Mouse (Mus musculus) G1E (cell line): ENCODE data around the gene Sirt1. TPM values are rescaled to one million over a fixed set of nuclear protein-coding genes. Genes with fewer than 3 reads are reported as not detected.

Experiments used
- ATAC-seq: 2 replicates; pipeline ENCODE4 v1.8.0; 2016; ENCODE audit warnings: mild to moderate bottlenecking; ENCODE audit not compliant: insufficient number of reproducible peaks, poor library complexity, low FRiP score, severe bottlenecking; ENCODE audit errors: extremely low read depth
- DNase-seq: peaks from one replicate; pipeline ENCODE4 v3.0.0; 2012; ENCODE audit warnings: low spot score
- H3K27me3 ChIP-seq: 2 replicates; pipeline ENCODE4 v1.6.1; 2012; ENCODE audit warnings: mild to moderate bottlenecking, low read length, inconsistent platforms; ENCODE audit not compliant: insufficient read depth
- H3K36me3 ChIP-seq: replicated peaks from 2 replicates; pipeline ENCODE3; 2012; ENCODE audit warnings: mild to moderate bottlenecking, inconsistent platforms
- H3K4me1 ChIP-seq: 2 replicates; pipeline ENCODE4 v1.6.1; 2012; ENCODE audit warnings: low read depth, low read length, inconsistent platforms, mixed read lengths; ENCODE audit not compliant: insufficient read depth
- H3K4me3 ChIP-seq: 2 replicates; pipeline ENCODE4 v1.5.1; 2012; ENCODE audit warnings: low read depth, mild to moderate bottlenecking, inconsistent platforms, low read length, moderate library complexity, mixed read lengths
- H3K9me3 ChIP-seq: replicated peaks from 2 replicates; pipeline ENCODE4 v1.6.1; 2012; ENCODE audit warnings: inconsistent platforms
- CTCF ChIP-seq: IDR thresholded peaks from 2 replicates; pipeline ENCODE4 v1.5.1; 2012; ENCODE audit warnings: low read depth, low read length, inconsistent platforms, mixed read lengths
- GATA1 ChIP-seq: IDR thresholded peaks from 2 replicates; pipeline ENCODE4 v1.6.1; 2012; ENCODE audit warnings: borderline replicate concordance, low read length, inconsistent platforms, mixed read lengths
- GATA2 ChIP-seq: IDR thresholded peaks from 2 replicates; pipeline ENCODE4 v1.6.1; 2012; ENCODE audit warnings: low read depth, low read length, inconsistent platforms, borderline replicate concordance
- POLR2AphosphoS5 ChIP-seq: IDR thresholded peaks from 2 replicates; pipeline ENCODE4 v1.6.1; 2012; ENCODE audit warnings: low read depth, low read length, inconsistent platforms; ENCODE audit not compliant: insufficient replicate concordance
- TAL1 ChIP-seq: conservative IDR thresholded peaks from 2 replicates; pipeline ENCODE4 v1.6.1; 2012; ENCODE audit warnings: low read depth, low read length, inconsistent platforms, mixed read lengths
- polyA plus RNA-seq: library from polyadenylated mRNA; stranded (reverse); fragments of >175 nt; gene quantifications from 2 replicates; pipeline ENCODE4 v1.2.3, GENCODE M21; 2012
- total RNA-seq, 2 experiments: library from RNA; stranded (forward) in 1 of 2; stranded (reverse) in 1 of 2; fragments of 200-1000 nt in 1 of 2; fragments of >200 nt in 1 of 2; fragmentation: Nextera tagmentation in 1 of 2; gene quantifications; 2 replicates each; pipeline ENCODE4 v1.2.3; 2014 to 2017

Gene Sirt1
- total and polyA plus RNA-seq, 3 experiments = 1.8 to 38.5 (median 27.5) TPM

GRCm38 (mm10) chr10:63377468-63377867 is 4.0 kb downstream of the Sirt1 start:
- H3K36me3 ChIP-seq = no peaks in the 10 kb centered on the region
- no peaks in the 10 kb centered on the region for H3K9me3 ChIP-seq
- TF ChIP-seq TAL1 (no peak), CTCF (peak; percentile 23; the same call in 1 of the 2 replicates), GATA2 (no peak), GATA1 (no peak), POLR2AphosphoS5 (no peak)
- H3K4me3 ChIP-seq = no peak overlapping the region
- DNase-seq (no peak), ATAC-seq (peak; percentile 49; the same call in 1 of the 2 replicates)
- H3K4me1 ChIP-seq = peaks cover 8% of the 10 kb centered on the region; the same call in 1 of the 2 replicates
- no peaks in the 10 kb centered on the region for H3K27me3 ChIP-seq

DNA sequence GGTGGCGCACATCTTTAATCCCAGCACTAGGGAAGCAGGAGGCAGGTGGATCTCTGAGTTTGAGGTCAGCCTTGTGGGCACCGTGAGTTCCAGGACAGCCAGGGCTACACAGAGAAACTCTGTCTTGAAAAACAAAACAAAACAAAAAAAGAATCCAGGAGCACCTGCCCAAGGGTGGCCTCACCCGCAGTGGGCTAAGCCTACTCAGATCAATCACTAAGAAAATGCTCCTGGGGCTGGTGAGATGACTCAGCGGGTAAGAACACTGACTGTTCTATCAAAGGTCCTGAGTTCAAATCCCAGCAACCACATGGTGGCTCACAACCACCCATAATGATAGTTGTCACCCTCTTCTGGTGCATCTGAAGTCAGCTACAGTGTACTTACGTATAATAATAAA is 5.2 kb downstream of the Sirt1 start:
- Histone ChIP-seq H3K4me1 (peaks cover 3% of the 10 kb centered on the region; the same call in 1 of the 2 replicates), H3K9me3 (no peaks in the 10 kb centered on the region), H3K36me3 (no peaks in the 10 kb centered on the region), H3K27me3 (no peaks in the 10 kb centered on the region), H3K4me3 (no peak overlapping the region)
- TF ChIP-seq CTCF = no peak
- no peak for TF ChIP-seq GATA1
- TF ChIP-seq TAL1 = no peak
- no peak for TF ChIP-seq GATA2
- no peak for TF ChIP-seq POLR2AphosphoS5
- ATAC-seq (no peak), DNase-seq (no peak)

GRCm38 (mm10) chr10:63368041-63368440 is 13.5 kb downstream of the Sirt1 start:
- Histone ChIP-seq H3K4me3 (no peak overlapping the region), H3K36me3 (no peaks in the 10 kb centered on the region), H3K4me1 (no peaks in the 10 kb centered on the region), H3K9me3 (no peaks in the 10 kb centered on the region), H3K27me3 (no peaks in the 10 kb centered on the region)
- no peak for DNase-seq
- TF ChIP-seq GATA2 (no peak), CTCF (no peak), TAL1 (no peak), POLR2AphosphoS5 (no peak), GATA1 (no peak)
- ATAC-seq = no peak

DNA sequence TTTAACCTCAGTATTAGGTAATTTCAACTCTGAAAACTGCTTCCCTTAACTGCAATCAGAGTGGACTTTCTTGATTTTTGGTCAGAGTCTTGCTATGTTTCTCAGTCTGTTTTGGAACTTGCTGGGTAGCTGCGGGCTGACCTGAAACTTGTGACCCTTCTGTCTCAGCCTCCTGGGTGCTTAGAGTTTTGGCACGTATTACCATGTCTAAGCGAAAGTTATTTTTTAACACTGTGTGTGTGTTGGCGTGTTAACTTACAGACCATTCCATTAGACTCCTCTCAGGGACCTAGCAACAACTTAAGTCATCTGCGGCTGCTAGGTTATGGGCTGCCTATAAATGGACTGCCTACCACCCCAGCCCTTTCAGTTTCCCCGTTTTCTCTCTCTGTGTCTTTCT is 14.1 kb downstream of the Sirt1 start:
- Histone ChIP-seq H3K36me3 (no peaks in the 10 kb centered on the region), H3K27me3 (no peaks in the 10 kb centered on the region), H3K4me1 (no peaks in the 10 kb centered on the region), H3K4me3 (no peak overlapping the region), H3K9me3 (no peaks in the 10 kb centered on the region)
- DNase-seq = no peak
- TF ChIP-seq POLR2AphosphoS5 (no peak), GATA1 (no peak), CTCF (no peak), TAL1 (no peak), GATA2 (no peak)
- no peak for ATAC-seq

- no peak for ATAC-seq
- no peak for DNase-seq
Observed at GRCm38 (mm10) chr10:63365918-63366455, 15.5 kb downstream of the Sirt1 start.

DNA sequence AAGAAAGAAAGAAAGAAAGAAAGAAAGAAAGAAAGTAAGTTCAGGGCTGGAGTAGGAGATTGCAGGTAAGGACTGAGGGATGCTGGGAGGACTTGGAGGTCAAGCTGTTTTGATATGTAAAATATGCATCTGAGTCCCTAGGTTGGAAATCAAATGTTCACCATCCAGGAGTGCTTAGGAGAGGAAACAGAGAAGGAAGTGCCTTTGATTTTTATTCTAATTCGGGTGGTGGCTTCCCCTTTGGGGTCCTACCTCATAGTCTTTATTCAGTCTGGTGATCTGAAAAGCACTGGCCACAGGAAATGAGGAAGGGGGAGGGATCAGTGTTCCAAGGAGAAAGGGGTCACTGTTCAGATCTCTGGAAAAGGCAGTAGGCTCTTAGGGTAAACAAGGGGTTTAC is 21.0 kb downstream of the Sirt1 start:
- ATAC-seq (no peak), DNase-seq (no peak)
- H3K4me1 ChIP-seq = no peaks in the 10 kb centered on the region
- no peaks in the 10 kb centered on the region for H3K9me3 ChIP-seq
- TF ChIP-seq POLR2AphosphoS5 = no peak
- TF ChIP-seq GATA2 = no peak
- no peak for TF ChIP-seq CTCF
- TF ChIP-seq GATA1 = no peak
- no peak for TF ChIP-seq TAL1
- no peaks in the 10 kb centered on the region for H3K36me3 ChIP-seq
- no peak overlapping the region for H3K4me3 ChIP-seq
- H3K27me3 ChIP-seq = no peaks in the 10 kb centered on the region

More at GRCm38 (mm10) chr10:63365918-63366455, 15.5 kb downstream of the Sirt1 start:
- Histone ChIP-seq H3K4me1 (no peaks in the 10 kb centered on the region), H3K4me3 (no peak overlapping the region), H3K27me3 (no peaks in the 10 kb centered on the region), H3K36me3 (no peaks in the 10 kb centered on the region), H3K9me3 (no peaks in the 10 kb centered on the region)
- TF ChIP-seq TAL1 = no peak
- TF ChIP-seq CTCF = no peak
- TF ChIP-seq POLR2AphosphoS5 = no peak
- no peak for TF ChIP-seq GATA1
- TF ChIP-seq GATA2 = no peak
